Comparison of ENCODE assay signal across 16 mouse cellular contexts in the genomic region with DNA sequence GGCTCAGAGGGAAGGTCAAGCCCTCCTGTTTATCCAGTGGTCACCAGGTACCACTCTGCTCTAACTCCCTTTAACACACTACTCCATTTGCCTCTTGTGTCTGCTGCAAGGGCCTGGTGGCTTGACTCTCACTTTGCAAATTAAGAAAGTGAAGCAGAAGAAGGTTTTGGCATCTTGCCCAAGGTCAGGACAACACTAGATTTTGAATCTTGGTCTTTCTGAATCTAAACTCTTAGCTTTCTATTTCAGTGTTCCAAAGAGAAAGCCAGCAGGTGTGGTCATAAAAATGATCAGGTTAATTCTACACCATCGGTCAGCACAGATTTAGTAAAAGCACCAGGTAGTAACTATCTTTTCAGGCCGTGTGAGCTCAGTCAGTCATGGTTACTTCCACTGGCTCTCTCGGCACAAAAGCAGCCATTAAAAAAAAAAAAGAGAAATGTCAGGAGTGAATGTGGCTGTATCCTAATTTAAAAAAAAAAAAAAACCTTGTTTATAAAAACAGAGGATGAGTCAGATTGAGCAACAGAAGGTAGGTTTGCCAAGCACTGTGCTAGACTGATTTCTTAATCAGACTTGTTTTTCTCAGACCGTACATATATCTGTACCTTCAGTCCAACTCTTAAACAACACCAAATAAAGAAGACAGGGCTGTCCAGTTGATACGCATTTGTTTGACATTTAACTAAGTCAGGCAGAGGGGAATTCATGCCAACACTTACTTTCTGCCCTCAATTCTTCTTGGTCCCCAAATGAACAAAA.
A peak's percentile ranks its signal among the peaks of the same experiment; 100 is the strongest.
DNase-seq lines count a peak whose midpoint lies in the region; ATAC-seq and TF ChIP-seq lines count a peak whose summit lies in the region.
"Had no signal": no experiment of that assay in that cellular context is flagged by ENCODE, and none has a peak within 500 bp of the region (broad histone marks: within the 10 kb centered on the region; RNA-seq: fewer than 3 reads in every experiment).

No protein-coding gene starts in this region.

- WGBS in hindbrain, postnatal 0 days = 65% methylated on average over 5 of the region's 5 CpGs
- 90% methylated on average over 5 of the region's 5 CpGs for WGBS in hindbrain, embryonic 10.5 days
- 54% methylated on average over 5 of the region's 5 CpGs for WGBS in lung, postnatal 0 days
- 92% methylated on average over 5 of the region's 5 CpGs for WGBS in midbrain, embryonic 10.5 days
- WGBS in stomach, postnatal 0 days = 56% methylated on average over 5 of the region's 5 CpGs

- H3K27ac ChIP-seq in hindbrain, postnatal 0 days = no peak overlapping the region
- no peak overlapping the region for H3K27ac ChIP-seq in hindbrain, embryonic 10.5 days
- no peak overlapping the region for H3K27ac ChIP-seq in lung, postnatal 0 days (ENCODE audit: low read length)
- H3K27ac ChIP-seq in midbrain, embryonic 10.5 days (replicated peaks) = no peak overlapping the region
- H3K27ac ChIP-seq in stomach, postnatal 0 days (replicated peaks) = no peak overlapping the region
- H3K27ac ChIP-seq: layer of hippocampus, adult 2 months; limb, embryonic 13.5 days; midbrain, embryonic 12.5 days had no signal

- no peaks in the 10 kb centered on the region for H3K9me3 ChIP-seq in hindbrain, postnatal 0 days (ENCODE audit: low read length)
- no peaks in the 10 kb centered on the region for H3K9me3 ChIP-seq in hindbrain, embryonic 10.5 days
- H3K9me3 ChIP-seq in lung, postnatal 0 days (ENCODE audit: low read length) = no peaks in the 10 kb centered on the region
- no peaks in the 10 kb centered on the region for H3K9me3 ChIP-seq in midbrain, embryonic 10.5 days (replicated peaks)
- H3K9me3 ChIP-seq in stomach, postnatal 0 days (ENCODE audit: control insufficient read depth, low read length) = no peaks in the 10 kb centered on the region
- H3K9me3 ChIP-seq: limb, embryonic 13.5 days; midbrain, embryonic 12.5 days had no signal

- TF ChIP-seq EP300 in lung, postnatal 0 days (IDR thresholded peaks at IDR 0.05) = peak; percentile 77
- no peak for TF ChIP-seq EP300 in stomach, postnatal 0 days (optimal IDR thresholded peaks at IDR 0.05)

- no peak for ATAC-seq in hindbrain, postnatal 0 days
- ATAC-seq in lung, postnatal 0 days = peak; percentile 82
- ATAC-seq in stomach, postnatal 0 days (ENCODE audit: low FRiP score, low TSS enrichment) = no peak
- ATAC-seq: forebrain, postnatal 0 days; liver, postnatal 0 days had no signal

- H3K4me3 ChIP-seq in hindbrain, postnatal 0 days (ENCODE audit: low read length) = no peak overlapping the region
- no peak overlapping the region for H3K4me3 ChIP-seq in hindbrain, embryonic 10.5 days
- H3K4me3 ChIP-seq in lung, postnatal 0 days (ENCODE audit: low read depth, low read length) = no peak overlapping the region
- H3K4me3 ChIP-seq in midbrain, embryonic 10.5 days = no peak overlapping the region
- no peak overlapping the region for H3K4me3 ChIP-seq in stomach, postnatal 0 days (ENCODE audit: low read depth, low read length)
- H3K4me3 ChIP-seq: layer of hippocampus, adult 2 months; limb, embryonic 13.5 days; midbrain, embryonic 12.5 days had no signal

- H3K4me2 ChIP-seq in hindbrain, postnatal 0 days (ENCODE audit: low read depth, low read length) = no peak overlapping the region
- H3K4me2 ChIP-seq in lung, postnatal 0 days (replicated peaks; ENCODE audit: low read depth, low read length) = no peak overlapping the region
- no peak overlapping the region for H3K4me2 ChIP-seq in stomach, postnatal 0 days (replicated peaks; ENCODE audit: low read depth)
- H3K4me2 ChIP-seq: limb, embryonic 13.5 days; midbrain, embryonic 12.5 days had no signal

- H3K27me3 ChIP-seq in hindbrain, postnatal 0 days (ENCODE audit: insufficient read depth, low read length) = no peaks in the 10 kb centered on the region
- no peaks in the 10 kb centered on the region for H3K27me3 ChIP-seq in hindbrain, embryonic 10.5 days (ENCODE audit: insufficient read depth, poor library complexity, severe bottlenecking)
- no peaks in the 10 kb centered on the region for H3K27me3 ChIP-seq in lung, postnatal 0 days (replicated peaks; ENCODE audit: insufficient read depth, low read length)
- no peaks in the 10 kb centered on the region for H3K27me3 ChIP-seq in midbrain, embryonic 10.5 days (ENCODE audit: low read depth, poor library complexity, severe bottlenecking)
- no peaks in the 10 kb centered on the region for H3K27me3 ChIP-seq in stomach, postnatal 0 days (ENCODE audit: control insufficient read depth, insufficient read depth, low read length)
- H3K27me3 ChIP-seq: limb, embryonic 13.5 days; midbrain, embryonic 12.5 days had no signal

- H3K36me3 ChIP-seq in hindbrain, postnatal 0 days (ENCODE audit: insufficient read depth, low read length) = no peaks in the 10 kb centered on the region
- no peaks in the 10 kb centered on the region for H3K36me3 ChIP-seq in hindbrain, embryonic 10.5 days
- H3K36me3 ChIP-seq in lung, postnatal 0 days (ENCODE audit: insufficient read depth, low read length) = no peaks in the 10 kb centered on the region
- H3K36me3 ChIP-seq in midbrain, embryonic 10.5 days = no peaks in the 10 kb centered on the region
- no peaks in the 10 kb centered on the region for H3K36me3 ChIP-seq in stomach, postnatal 0 days (ENCODE audit: control insufficient read depth, insufficient read depth, low read length)
- H3K36me3 ChIP-seq: limb, embryonic 13.5 days; midbrain, embryonic 12.5 days had no signal

- no peak for TF ChIP-seq CTCF in hindbrain, postnatal 0 days (IDR thresholded peaks at IDR 0.05; ENCODE audit: low read depth)
- no peak for TF ChIP-seq CTCF in lung, postnatal 0 days (IDR thresholded peaks at IDR 0.05)
- TF ChIP-seq CTCF in stomach, postnatal 0 days (IDR thresholded peaks at IDR 0.05; ENCODE audit: low read depth) = no peak

- no peak overlapping the region for H3K9ac ChIP-seq in hindbrain, postnatal 0 days (replicated peaks; ENCODE audit: low read length)
- no peak overlapping the region for H3K9ac ChIP-seq in lung, postnatal 0 days (replicated peaks; ENCODE audit: low read depth)
- H3K9ac ChIP-seq in stomach, postnatal 0 days (ENCODE audit: low read length) = no peak overlapping the region
- H3K9ac ChIP-seq: forebrain, postnatal 0 days; limb, embryonic 13.5 days; liver, postnatal 0 days; midbrain, embryonic 12.5 days had no signal

- peak; percentile 27 for DNase-seq in adrenal gland, postnatal 14 days
- DNase-seq in adrenal gland, postnatal 4 days (ENCODE audit: low spot score in 2 of 2) = no peak
- peak; percentile 33 for DNase-seq in hindbrain, postnatal 0 days (ENCODE audit: low spot score)
- DNase-seq in hindbrain, embryonic 10.5 days (ENCODE audit: low spot score) = no peak
- peak; percentile 78 for DNase-seq in NIH3T3 (ENCODE audit: low read depth)
- DNase-seq in lung, postnatal 0 days (ENCODE audit: low spot score) = peak; percentile 77
- DNase-seq in midbrain, embryonic 10.5 days (ENCODE audit: low spot score) = no peak
- no peak for DNase-seq in stomach, postnatal 0 days (ENCODE audit: low spot score)
- DNase-seq: cerebellum, adult 9-10 months; embryo, embryonic 11 days; forebrain, postnatal 0 days; gastrocnemius, postnatal 36 days; liver, postnatal 0 days had no signal

- H3K4me1 ChIP-seq in hindbrain, postnatal 0 days (ENCODE audit: insufficient read depth, low read length) = no peaks in the 10 kb centered on the region
- no peaks in the 10 kb centered on the region for H3K4me1 ChIP-seq in hindbrain, embryonic 10.5 days (replicated peaks)
- H3K4me1 ChIP-seq in lung, postnatal 0 days (ENCODE audit: insufficient read depth, low read depth, low read length) = no peaks in the 10 kb centered on the region
- no peaks in the 10 kb centered on the region for H3K4me1 ChIP-seq in midbrain, embryonic 10.5 days
- H3K4me1 ChIP-seq in stomach, postnatal 0 days (replicated peaks; ENCODE audit: control insufficient read depth, insufficient read depth) = no peaks in the 10 kb centered on the region
- H3K4me1 ChIP-seq: limb, embryonic 13.5 days; midbrain, embryonic 12.5 days had no signal

Comparison
In these comparisons a context has a peak if more than half of its experiments do, and no peak if none do; other contexts are left out.
1. DNase-seq: peak in adrenal gland, postnatal 14 days (single experiment), hindbrain, postnatal 0 days (single experiment), NIH3T3 (single experiment) and lung, postnatal 0 days (single experiment); none in adrenal gland, postnatal 4 days (0 of 2), hindbrain, embryonic 10.5 days (single experiment), midbrain, embryonic 10.5 days (single experiment) and stomach, postnatal 0 days (single experiment).